Mouse (Mus musculus) hindbrain, embryonic 12.5 days (tissue): ENCODE measurements at regions not wholly inside any gene's neighbourhood (a gene's known extent, or its start where the extent isn't known, plus 50 kb on each side); places are given as distances from the start of the nearest gene placed in this dataset.

Source experiments
- ATAC-seq: fragments of 200-750 bp; cut with Nextera tagmentation; 2 replicates; pipeline ENCODE4 v1.8.0; 2017; ENCODE audit warnings: moderate TSS enrichment; ENCODE audit not compliant: low FRiP score
- H3K27ac ChIP-seq: fragments of 300-500 bp; sonication (generic); 2 replicates; pipeline ENCODE4 v1.5.1; 2016; ENCODE audit warnings: mild to moderate bottlenecking
- H3K27me3 ChIP-seq: fragments of 300-500 bp; sonication (generic); 2 replicates; pipeline ENCODE4 v1.6.1; 2016; ENCODE audit warnings: mild to moderate bottlenecking
- H3K36me3 ChIP-seq: fragments of 300-500 bp; sonication (generic); 2 replicates; pipeline ENCODE4 v1.6.1; 2016; ENCODE audit warnings: mild to moderate bottlenecking
- H3K4me1 ChIP-seq: fragments of 300-500 bp; sonication (generic); 2 replicates; pipeline ENCODE4 v1.6.1; 2016
- H3K4me2 ChIP-seq: fragments of 300-500 bp; sonication (generic); replicated peaks from 2 replicates; pipeline ENCODE4 v1.6.1; 2016; ENCODE audit warnings: mild to moderate bottlenecking
- H3K4me3 ChIP-seq: fragments of 300-500 bp; sonication (generic); 2 replicates; pipeline ENCODE4 v1.5.1; 2016; ENCODE audit warnings: mild to moderate bottlenecking
- H3K9ac ChIP-seq: fragments of 300-500 bp; sonication (generic); 2 replicates; pipeline ENCODE4 v1.6.1; 2016; ENCODE audit warnings: mild to moderate bottlenecking, moderate library complexity
- H3K9me3 ChIP-seq: fragments of 300-500 bp; sonication (generic); replicated peaks from 2 replicates; pipeline ENCODE4 v1.6.1; 2016; ENCODE audit warnings: mild to moderate bottlenecking
- WGBS: fragments of 180-500 bp; shearing (Covaris S2); methylation state at CpG from one replicate; pipeline ENCODE4 v1.1.7; 2016; 5-methylcytosine and 5-hydroxymethylcytosine counted together

DNA sequence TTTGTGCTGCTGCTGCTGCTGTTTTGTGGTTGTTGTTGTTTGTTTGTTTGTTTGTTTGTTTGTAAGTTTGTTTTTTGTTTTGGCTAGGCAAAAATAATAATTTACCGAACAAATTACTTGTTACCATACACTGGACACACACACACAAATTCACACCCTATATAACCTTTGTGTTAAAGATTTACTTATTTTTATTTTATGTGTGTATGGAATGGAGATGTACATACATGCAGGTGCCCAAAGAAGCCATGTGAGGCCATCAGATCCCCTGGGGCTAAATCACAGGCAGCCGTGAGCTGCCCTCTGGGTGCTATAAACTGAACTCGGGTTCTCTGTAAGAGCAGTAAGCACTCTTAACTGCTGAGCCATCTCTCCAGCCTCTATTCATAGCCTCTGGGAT is 56.0 kb downstream of the Pttg1 start:
- Histone ChIP-seq H3K9me3 (no peaks in the 10 kb centered on the region), H3K27ac (no peak overlapping the region), H3K36me3 (no peaks in the 10 kb centered on the region), H3K4me1 (no peaks in the 10 kb centered on the region), H3K4me3 (no peak overlapping the region), H3K27me3 (no peaks in the 10 kb centered on the region), H3K4me2 (no peak overlapping the region), H3K9ac (no peak overlapping the region)
- ATAC-seq: no peak
- WGBS: 95% methylated on average over 3 of the region's 3 CpGs

DNA sequence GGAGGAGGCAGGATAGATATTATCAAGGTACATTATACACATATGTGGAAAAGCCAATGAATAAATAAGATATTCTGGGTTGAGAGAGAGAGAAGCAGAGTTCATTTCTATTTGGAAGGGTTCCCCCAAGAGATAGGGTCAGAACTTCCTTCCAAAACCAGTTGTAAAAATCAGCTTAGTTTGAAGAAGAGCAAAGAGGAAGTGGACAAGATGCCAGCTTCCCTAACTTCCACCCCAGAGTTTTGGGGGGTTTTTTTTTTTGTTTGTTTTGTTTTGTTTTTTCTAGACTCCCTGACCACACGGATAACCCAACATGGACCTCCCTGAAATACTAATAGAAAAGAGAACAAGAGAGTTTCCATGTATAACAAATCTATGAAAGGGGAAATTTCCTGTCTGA is 57.7 kb downstream of the Pttg1 start:
- Histone ChIP-seq H3K4me3 (no peak overlapping the region), H3K4me1 (no peaks in the 10 kb centered on the region), H3K27me3 (no peaks in the 10 kb centered on the region), H3K27ac (no peak overlapping the region), H3K4me2 (no peak overlapping the region), H3K9me3 (no peaks in the 10 kb centered on the region), H3K9ac (no peak overlapping the region), H3K36me3 (no peaks in the 10 kb centered on the region)
- 83% methylated on average over 1 of the region's 1 CpGs for WGBS
- ATAC-seq: no peak

DNA sequence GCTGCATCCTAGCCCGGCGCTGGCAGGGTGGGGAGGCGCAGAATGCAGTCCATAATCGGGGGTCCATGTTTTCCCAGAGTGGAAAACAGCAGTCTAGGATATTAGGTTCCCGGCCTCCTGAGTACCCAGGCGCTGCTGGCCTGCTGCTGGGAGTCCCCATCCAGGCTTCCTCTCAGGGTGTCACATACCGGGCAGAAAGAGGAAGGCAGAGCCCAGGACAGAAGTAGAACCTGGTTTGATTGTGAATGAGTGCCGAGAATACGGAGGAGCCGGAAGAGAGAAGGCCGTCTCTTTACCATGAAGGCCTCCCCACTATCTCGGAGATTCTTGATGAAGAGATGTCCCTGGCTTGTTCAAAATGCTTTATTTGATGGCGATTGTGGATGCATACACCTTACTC is 64.2 kb downstream of the Pttg1 start:
- WGBS: 75% methylated on average over 13 of the region's 13 CpGs
- no peaks in the 10 kb centered on the region for H3K9me3 ChIP-seq
- ATAC-seq: no peak
- no peaks in the 10 kb centered on the region; the same call in 1 of the 2 replicates for H3K27me3 ChIP-seq
- H3K36me3 ChIP-seq: no peaks in the 10 kb centered on the region
- no peak overlapping the region for H3K4me2 ChIP-seq
- H3K4me3 ChIP-seq: no peak overlapping the region
- no peak overlapping the region for H3K9ac ChIP-seq
- H3K4me1 ChIP-seq: 0 out of 2 replicates have a peak, but pooled peaks cover 2% of the 10 kb centered on the region
- H3K27ac ChIP-seq: no peak overlapping the region

DNA sequence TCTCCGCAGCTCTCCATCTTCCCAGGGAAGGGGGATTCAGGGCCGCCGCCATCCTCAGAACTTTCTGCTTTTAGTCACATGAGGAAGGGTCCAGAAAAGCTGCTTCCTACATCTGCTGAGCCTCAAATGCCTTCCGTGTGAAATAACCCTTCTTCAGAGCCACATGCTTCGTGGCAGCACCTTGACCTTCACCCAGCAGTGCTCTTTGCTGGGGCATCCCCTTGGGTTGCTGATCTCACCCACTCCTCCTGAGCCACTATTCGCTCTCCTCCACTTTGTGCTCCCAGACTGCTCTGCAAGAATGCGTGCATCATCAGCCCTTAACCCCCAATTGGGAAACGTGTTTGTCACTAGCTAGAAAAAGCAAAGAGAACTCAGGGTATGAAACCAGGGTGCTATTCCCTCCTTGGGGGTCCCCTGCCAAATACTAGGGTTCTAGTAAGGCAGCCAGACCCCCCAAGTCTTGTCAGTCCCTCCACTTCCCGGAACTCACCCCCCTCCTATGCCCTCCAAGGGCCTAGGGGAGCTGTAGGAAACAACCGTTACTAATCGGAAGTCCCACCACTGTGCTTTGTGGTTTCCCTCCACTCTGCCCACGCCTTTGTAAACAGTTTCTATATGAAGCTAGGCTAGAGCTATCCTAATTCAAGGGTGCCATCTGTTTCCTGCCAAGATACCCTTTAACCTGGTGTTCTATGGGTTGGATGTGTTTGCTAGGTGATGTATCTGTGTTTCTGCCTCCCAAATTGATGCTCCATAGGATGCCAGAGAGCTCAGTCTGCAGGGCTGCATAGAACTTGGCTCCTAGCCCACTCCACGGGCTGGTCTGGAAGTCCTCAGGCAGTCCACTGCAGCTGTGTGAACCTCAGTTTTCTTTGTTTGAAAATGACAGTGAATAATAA is 67.4 kb downstream of the Pttg1 start:
- no peak overlapping the region for H3K9ac ChIP-seq
- H3K27me3 ChIP-seq: no peaks in the 10 kb centered on the region; the same call in 1 of the 2 replicates
- no peaks in the 10 kb centered on the region for H3K36me3 ChIP-seq
- ATAC-seq: no peak
- H3K9me3 ChIP-seq: no peaks in the 10 kb centered on the region
- WGBS: 84% methylated on average over 13 of the region's 13 CpGs
- H3K4me1 ChIP-seq: 0 out of 2 replicates have a peak, but pooled peaks cover 2% of the 10 kb centered on the region
- no peak overlapping the region for H3K27ac ChIP-seq
- no peak overlapping the region for H3K4me3 ChIP-seq
- no peak overlapping the region for H3K4me2 ChIP-seq

GRCm38 (mm10) chr11:43353602-43354001 is 72.4 kb downstream of the Pttg1 start:
- Histone ChIP-seq H3K9ac (no peak overlapping the region), H3K27ac (no peak overlapping the region), H3K4me1 (0 out of 2 replicates have a peak, but pooled peaks cover 4% of the 10 kb centered on the region), H3K9me3 (no peaks in the 10 kb centered on the region), H3K4me3 (no peak overlapping the region), H3K36me3 (no peaks in the 10 kb centered on the region), H3K27me3 (no peaks in the 10 kb centered on the region; the same call in 1 of the 2 replicates), H3K4me2 (no peak overlapping the region)
- 83% methylated on average over 4 of the region's 4 CpGs for WGBS
- no peak for ATAC-seq

DNA sequence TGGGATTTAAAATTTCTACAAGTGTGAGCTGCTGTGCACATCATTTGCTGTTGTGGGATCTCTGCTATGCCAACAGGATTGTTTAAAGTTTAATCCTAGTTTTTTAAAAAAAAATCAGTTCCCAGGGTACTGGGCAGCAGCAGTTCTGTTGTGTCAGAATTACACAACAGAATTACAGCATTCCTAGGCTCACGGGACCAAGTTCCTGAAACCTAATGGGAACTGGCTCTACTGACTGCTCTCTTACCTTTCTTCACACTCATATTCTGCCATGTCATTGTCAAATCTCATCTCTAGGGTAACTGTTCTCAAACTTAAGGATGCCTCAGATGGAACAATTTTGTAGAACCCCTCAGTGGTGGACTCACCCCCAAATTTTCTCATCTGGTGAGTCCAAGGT is 73.0 kb downstream of the Pttg1 start:
- WGBS: 92% methylated on average over 1 of the region's 1 CpGs
- ATAC-seq: no peak
- no peak overlapping the region for H3K4me2 ChIP-seq
- no peaks in the 10 kb centered on the region for H3K27me3 ChIP-seq
- H3K9ac ChIP-seq: no peak overlapping the region
- no peak overlapping the region for H3K4me3 ChIP-seq
- H3K27ac ChIP-seq: no peak overlapping the region
- H3K9me3 ChIP-seq: no peaks in the 10 kb centered on the region
- 0 out of 2 replicates have a peak, but pooled peaks cover 3% of the 10 kb centered on the region for H3K4me1 ChIP-seq
- H3K36me3 ChIP-seq: no peaks in the 10 kb centered on the region

GRCm38 (mm10) chr11:43351818-43352217 is 74.2 kb downstream of the Pttg1 start:
- Histone ChIP-seq H3K36me3 (no peaks in the 10 kb centered on the region), H3K9me3 (no peaks in the 10 kb centered on the region), H3K27ac (no peak overlapping the region), H3K4me1 (0 out of 2 replicates have a peak, but pooled peaks cover 3% of the 10 kb centered on the region), H3K4me2 (no peak overlapping the region), H3K4me3 (no peak overlapping the region), H3K27me3 (no peaks in the 10 kb centered on the region), H3K9ac (no peak overlapping the region)
- 78% methylated on average over 2 of the region's 2 CpGs for WGBS
- no peak for ATAC-seq

- Histone ChIP-seq H3K36me3 (no peaks in the 10 kb centered on the region), H3K27ac (no peak overlapping the region), H3K4me2 (no peak overlapping the region), H3K27me3 (no peaks in the 10 kb centered on the region), H3K9ac (no peak overlapping the region), H3K4me3 (no peak overlapping the region), H3K9me3 (no peaks in the 10 kb centered on the region), H3K4me1 (0 out of 2 replicates have a peak, but pooled peaks cover 3% of the 10 kb centered on the region)
- 94% methylated on average over 2 of the region's 2 CpGs for WGBS
- ATAC-seq: no peak
Measured at GRCm38 (mm10) chr11:43351348-43351747, 74.7 kb downstream of the Pttg1 start.

DNA sequence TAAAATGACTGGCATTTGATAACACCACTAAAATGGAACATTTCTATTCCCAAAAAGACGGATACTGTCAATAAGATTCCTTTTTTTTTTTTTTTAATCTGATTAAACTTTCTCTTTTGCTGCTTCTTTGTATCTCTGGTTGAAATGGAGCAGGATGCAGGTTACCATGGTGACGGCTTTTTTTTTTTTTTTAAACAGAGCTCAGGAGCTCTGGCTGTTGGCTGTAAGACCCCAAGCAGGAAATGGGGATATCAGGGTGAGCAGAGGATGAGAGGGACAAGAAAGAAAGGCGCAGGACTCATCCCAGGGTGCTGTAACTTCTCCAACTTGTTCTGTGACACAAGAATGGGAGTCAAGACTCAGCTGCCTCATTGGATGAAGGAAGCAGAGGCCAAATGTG is 75.8 kb downstream of the Pttg1 start:
- no peaks in the 10 kb centered on the region for H3K9me3 ChIP-seq
- no peak overlapping the region for H3K27ac ChIP-seq
- no peak overlapping the region for H3K4me3 ChIP-seq
- no peak overlapping the region for H3K4me2 ChIP-seq
- WGBS: 55% methylated on average over 3 of the region's 3 CpGs
- peak; percentile 28; the same call in 1 of the 2 replicates for ATAC-seq
- H3K9ac ChIP-seq: no peak overlapping the region
- H3K4me1 ChIP-seq: 0 out of 2 replicates have a peak, but pooled peaks cover 3% of the 10 kb centered on the region
- no peaks in the 10 kb centered on the region for H3K36me3 ChIP-seq
- no peaks in the 10 kb centered on the region for H3K27me3 ChIP-seq

DNA sequence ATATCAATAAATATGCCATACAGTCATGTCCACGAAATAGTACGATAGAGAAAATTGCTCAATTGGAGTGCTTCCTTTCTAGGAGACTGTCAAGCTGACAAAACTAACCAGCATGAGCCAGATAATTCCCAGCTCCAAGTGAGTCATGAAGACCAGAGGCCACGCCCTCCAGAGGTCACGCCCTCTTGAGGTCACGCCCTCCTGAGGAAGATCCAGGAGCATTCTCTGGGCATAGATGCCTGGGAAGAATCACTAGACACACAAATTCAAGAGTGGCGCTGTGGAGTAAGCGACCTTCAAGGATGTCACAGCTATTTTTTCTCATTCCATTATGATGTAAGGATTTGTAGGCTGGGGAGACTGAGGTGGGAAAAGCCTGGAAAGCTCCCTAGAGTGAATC is 76.5 kb downstream of the Pttg1 start:
- H3K27ac ChIP-seq: no peak overlapping the region
- WGBS: 59% methylated on average over 7 of the region's 7 CpGs
- no peak for ATAC-seq

DNA sequence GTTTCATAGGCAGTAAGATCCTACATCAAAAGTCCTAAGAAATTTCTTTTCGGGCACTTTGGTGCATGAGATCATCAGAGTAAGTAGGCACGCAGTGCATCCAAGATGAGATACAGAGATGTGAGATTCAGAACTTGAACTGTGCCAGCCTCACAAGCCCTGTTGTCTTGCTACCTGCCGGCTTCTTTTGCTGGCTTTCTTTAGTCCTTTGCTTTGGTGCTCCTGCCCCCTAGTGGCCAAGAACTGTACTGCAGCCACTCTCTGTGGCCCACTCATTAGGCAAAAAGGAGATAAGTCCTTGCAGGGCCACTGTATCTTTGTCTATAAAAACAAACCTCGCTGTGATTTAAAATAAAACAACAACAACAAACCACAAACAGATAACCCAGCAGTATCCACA is 77.5 kb downstream of the Pttg1 start:
- no peak overlapping the region for H3K27ac ChIP-seq
- H3K4me1 ChIP-seq: peaks cover 13% of the 10 kb centered on the region
- no peak overlapping the region for H3K4me3 ChIP-seq
- H3K36me3 ChIP-seq: no peaks in the 10 kb centered on the region
- no peak overlapping the region for H3K4me2 ChIP-seq
- no peaks in the 10 kb centered on the region for H3K27me3 ChIP-seq
- WGBS: 21% methylated on average over 4 of the region's 4 CpGs
- no peak overlapping the region for H3K9ac ChIP-seq
- ATAC-seq: peak; percentile 17; the same call in 1 of the 2 replicates
- no peaks in the 10 kb centered on the region for H3K9me3 ChIP-seq

More for the DNA sequence above, 76.5 kb downstream of the Pttg1 start:
- no peak overlapping the region for H3K4me2 ChIP-seq
- H3K36me3 ChIP-seq: no peaks in the 10 kb centered on the region
- no peak overlapping the region for H3K4me3 ChIP-seq
- H3K27me3 ChIP-seq: no peaks in the 10 kb centered on the region
- no peak overlapping the region for H3K9ac ChIP-seq
- H3K4me1 ChIP-seq: peaks cover 10% of the 10 kb centered on the region
- no peaks in the 10 kb centered on the region for H3K9me3 ChIP-seq

GRCm38 (mm10) chr11:43346489-43346888 is 79.6 kb downstream of the Pttg1 start:
- Histone ChIP-seq H3K4me2 (no peak overlapping the region), H3K27me3 (no peaks in the 10 kb centered on the region), H3K4me1 (peaks cover 13% of the 10 kb centered on the region), H3K27ac (no peak overlapping the region), H3K9me3 (no peaks in the 10 kb centered on the region), H3K4me3 (no peak overlapping the region), H3K9ac (no peak overlapping the region), H3K36me3 (no peaks in the 10 kb centered on the region)
- 95% methylated on average over 9 of the region's 9 CpGs for WGBS
- no peak for ATAC-seq
